Mouse (Mus musculus) kidney, adult 2 months (tissue): ENCODE measurements at regions not wholly inside any gene's neighbourhood (a gene's known extent, or its start where the extent isn't known, plus 50 kb on each side); places are given as distances from the start of the nearest gene placed in this dataset.

Source experiments
- CTCF ChIP-seq: fragments of 200-500 bp; conservative IDR thresholded peaks from 2 replicates; pipeline ENCODE4 v1.5.1; 2011; ENCODE audit warnings: low read depth, mild to moderate bottlenecking, control low read depth, low read length, moderate library complexity, mixed read lengths; ENCODE audit not compliant: insufficient read depth, insufficient read length
- POLR2A ChIP-seq: fragments of 200-500 bp; IDR thresholded peaks from one replicate; pipeline ENCODE4 v1.6.1; 2011; ENCODE audit warnings: low read depth, low read length, control low read depth

- TF ChIP-seq CTCF (no peak), POLR2A (no peak)
Observed at GRCm38 (mm10) chr16:66117930-66118329, 302.9 kb downstream of the Vgll3 start.
